Mouse (Mus musculus): Measurements from ENCODE around the gene Vars. TPM values are rescaled to one million over a fixed set of nuclear protein-coding genes. Genes with fewer than 3 reads are reported as not detected.
"Not testable (repeated sequence)": the region's sequence is repeated elsewhere in the genome, so short reads cannot be mapped to it uniquely, and the experiment has no call there.

The Vars gene
- polyA plus RNA-seq, 1 experiment: 43.7 TPM

DNA sequence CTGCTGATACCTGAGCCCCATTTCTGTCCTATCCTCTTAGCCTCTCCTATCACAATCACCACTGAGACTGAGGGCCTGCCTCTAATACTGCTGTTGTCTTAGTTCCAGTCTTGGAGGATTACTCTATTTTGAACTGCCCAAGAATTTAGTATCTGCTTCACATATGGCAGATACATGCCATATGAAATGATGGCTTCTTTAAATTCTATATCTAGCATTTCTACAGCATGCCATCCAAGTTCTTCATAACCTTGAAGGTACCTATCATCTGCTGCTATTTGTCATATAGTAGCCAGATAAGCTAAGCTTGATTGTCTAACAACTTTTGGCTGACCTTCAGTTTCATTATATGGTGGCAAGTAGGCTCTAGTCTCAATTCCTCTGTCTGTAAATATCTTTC lies 6.0 kb upstream of the Vars start:
- Histone ChIP-seq H3K4me3 (ENCODE audit: insufficient read depth, low read length) (no peak overlapping the region), H3K27ac (ENCODE audit: insufficient read depth, low read length) (no peak overlapping the region), H3K4me1 (ENCODE audit: control insufficient read depth, insufficient read depth, low read length) (no peaks in the 10 kb centered on the region)
- TF ChIP-seq CTCF (IDR thresholded peaks at IDR 0.05; ENCODE audit: extremely low read depth, insufficient read depth, low read length) (no peak), POLR2A (IDR thresholded peaks at IDR 0.05; ENCODE audit: extremely low read depth, insufficient read depth, low read length) (no peak)

DNA sequence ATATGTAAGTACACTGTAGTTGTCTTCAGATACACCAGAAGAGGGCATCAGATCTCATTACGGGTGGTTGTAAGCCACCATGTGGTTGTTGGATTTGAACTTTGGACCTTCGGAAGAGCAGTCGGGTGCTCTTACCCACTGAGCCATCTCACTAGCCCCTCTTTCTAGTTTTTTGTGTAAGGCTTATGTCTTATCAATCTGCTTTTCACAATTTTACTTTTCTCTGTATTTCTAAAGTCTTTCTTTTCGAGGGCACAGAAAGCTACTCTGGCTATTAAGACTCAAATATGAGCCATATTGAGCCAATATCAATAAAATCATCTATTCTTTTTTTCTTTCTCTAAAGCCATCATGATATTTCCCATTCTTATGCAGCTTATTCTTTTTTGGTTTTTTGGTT lies 5.6 kb upstream of the Vars start:
- H3K27ac ChIP-seq (ENCODE audit: insufficient read depth, low read length); H3K4me3 ChIP-seq (ENCODE audit: insufficient read depth, low read length); H3K4me1 ChIP-seq (ENCODE audit: control insufficient read depth, insufficient read depth, low read length): not testable (repeated sequence)

GRCm38 (mm10) chr17:34995927-34996326 lies 4.9 kb upstream of the Vars start:
- H3K27ac ChIP-seq (ENCODE audit: insufficient read depth, low read length); H3K4me1 ChIP-seq (ENCODE audit: control insufficient read depth, insufficient read depth, low read length); H3K4me3 ChIP-seq (ENCODE audit: insufficient read depth, low read length): not testable (repeated sequence)

DNA sequence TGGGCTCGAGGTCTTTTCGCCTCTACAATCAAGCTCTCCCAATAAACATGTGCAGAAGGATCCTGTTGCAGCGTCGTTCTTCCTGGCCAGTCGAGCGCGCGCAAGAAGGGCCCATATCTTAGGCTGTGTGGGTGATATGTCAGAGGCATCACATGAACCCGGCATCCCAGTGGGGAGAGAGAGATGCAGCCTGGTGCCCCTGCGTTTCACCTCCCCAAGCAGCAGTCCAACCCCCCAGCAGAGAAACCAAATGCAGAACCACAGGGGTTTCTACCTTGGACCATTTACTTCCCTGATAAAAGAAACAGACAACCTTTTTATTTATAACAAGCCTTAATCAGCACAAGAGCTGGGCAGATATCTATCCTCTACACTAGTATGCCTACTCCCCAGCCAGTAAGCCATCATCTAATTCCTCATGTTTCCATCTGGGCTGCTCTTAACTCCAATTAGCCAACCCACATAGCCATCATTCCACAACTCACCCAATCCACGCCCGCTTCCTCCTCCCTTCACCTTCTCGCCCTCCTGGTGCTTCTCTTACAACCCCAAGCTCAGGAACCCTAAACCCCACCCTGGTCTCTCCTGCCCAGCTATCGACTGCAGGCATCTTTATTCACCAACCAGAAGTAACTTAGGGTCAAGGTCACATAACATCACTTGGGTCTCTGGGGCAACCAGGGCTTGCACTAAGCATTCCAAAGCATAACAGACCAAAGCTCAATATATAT lies 4.2 kb upstream of the Vars start:
- TF ChIP-seq CTCF (IDR thresholded peaks at IDR 0.05; ENCODE audit: extremely low read depth, insufficient read depth, low read length) (no peak), POLR2A (IDR thresholded peaks at IDR 0.05; ENCODE audit: extremely low read depth, insufficient read depth, low read length) (no peak)
- no peaks in the 10 kb centered on the region for H3K4me1 ChIP-seq (ENCODE audit: control insufficient read depth, insufficient read depth, low read length)
- H3K27ac ChIP-seq (ENCODE audit: insufficient read depth, low read length): no peak overlapping the region
- no peak overlapping the region for H3K4me3 ChIP-seq (ENCODE audit: insufficient read depth, low read length)

GRCm38 (mm10) chr17:34997142-34997483 lies 3.7 kb upstream of the Vars start:
- H3K27ac ChIP-seq (ENCODE audit: insufficient read depth, low read length): no peak overlapping the region
- H3K4me1 ChIP-seq (ENCODE audit: control insufficient read depth, insufficient read depth, low read length): no peaks in the 10 kb centered on the region; the same call in 1 of the 2 replicates
- no peak overlapping the region for H3K4me3 ChIP-seq (ENCODE audit: insufficient read depth, low read length)
- TF ChIP-seq CTCF (IDR thresholded peaks at IDR 0.05; ENCODE audit: extremely low read depth, insufficient read depth, low read length) (no peak), POLR2A (IDR thresholded peaks at IDR 0.05; ENCODE audit: extremely low read depth, insufficient read depth, low read length) (no peak)

- Histone ChIP-seq H3K4me3 (ENCODE audit: insufficient read depth, low read length) (no peak overlapping the region), H3K4me1 (ENCODE audit: control insufficient read depth, insufficient read depth, low read length) (peaks cover 4% of the 10 kb centered on the region; the same call in 1 of the 2 replicates), H3K27ac (ENCODE audit: insufficient read depth, low read length) (no peak overlapping the region)
- no peak for TF ChIP-seq CTCF (IDR thresholded peaks at IDR 0.05; ENCODE audit: extremely low read depth, insufficient read depth, low read length)
- no peak for TF ChIP-seq POLR2A (IDR thresholded peaks at IDR 0.05; ENCODE audit: extremely low read depth, insufficient read depth, low read length)
These were observed 2.0 kb upstream of the Vars start for GRCm38 (mm10) chr17:34998526-34999430.

DNA sequence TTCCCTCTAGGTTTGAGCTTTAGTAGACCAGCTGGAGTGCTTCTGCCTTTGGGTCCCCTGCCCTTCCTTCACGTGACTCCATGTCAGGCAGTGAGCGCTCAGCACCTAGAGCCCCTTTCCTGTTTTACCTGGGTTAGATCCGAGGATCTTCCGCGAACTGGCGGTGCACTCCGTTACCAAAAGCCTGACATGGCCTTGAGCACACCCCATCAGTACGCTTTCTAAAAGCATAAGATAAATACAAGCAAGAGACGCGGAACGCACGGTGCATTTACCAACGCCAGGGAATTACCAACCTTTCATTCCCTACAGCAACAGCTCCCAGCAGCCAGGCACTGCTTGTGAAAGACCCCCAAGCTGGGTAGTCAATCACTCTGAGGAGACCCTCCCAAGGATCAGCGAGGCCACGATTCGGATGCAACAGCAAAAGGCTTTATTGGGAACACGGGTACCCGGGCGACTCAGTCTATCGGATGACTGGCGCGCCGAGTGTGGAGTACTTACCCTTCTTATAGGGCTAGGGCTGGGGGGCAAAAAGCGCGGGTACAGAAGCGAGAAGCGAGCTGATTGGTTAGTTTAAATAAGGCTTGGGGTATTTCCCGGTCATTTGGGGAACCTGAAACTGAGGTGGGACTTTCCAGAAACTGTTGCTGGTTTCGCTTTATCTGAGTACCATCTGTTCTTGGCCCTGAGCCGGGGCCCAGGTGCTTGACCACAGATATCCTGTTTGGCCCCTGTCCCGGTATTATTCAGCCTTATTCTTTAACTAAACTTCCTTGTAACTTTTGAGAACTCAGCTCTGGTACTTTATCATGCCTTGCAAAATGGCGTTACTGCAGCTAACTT lies 693 bp upstream of the Vars start:
- H3K4me3 ChIP-seq (ENCODE audit: insufficient read depth, low read length): peak overlapping the region; percentile 94
- not testable (repeated sequence) for H3K4me1 ChIP-seq (ENCODE audit: control insufficient read depth, insufficient read depth, low read length); H3K27ac ChIP-seq (ENCODE audit: insufficient read depth, low read length)

GRCm38 (mm10) chr17:35001452-35002152 lies 815 bp downstream of the Vars start:
- no peak for TF ChIP-seq CTCF (IDR thresholded peaks at IDR 0.05; ENCODE audit: extremely low read depth, insufficient read depth, low read length)
- no peak for TF ChIP-seq POLR2A (IDR thresholded peaks at IDR 0.05; ENCODE audit: extremely low read depth, insufficient read depth, low read length)
- H3K27ac ChIP-seq (ENCODE audit: insufficient read depth, low read length): peak overlapping the region; percentile 100
- H3K4me1 ChIP-seq (ENCODE audit: control insufficient read depth, insufficient read depth, low read length): peaks cover 4% of the 10 kb centered on the region; the same call in 1 of the 2 replicates
- H3K4me3 ChIP-seq (ENCODE audit: insufficient read depth, low read length): peak overlapping the region; percentile 94

GRCm38 (mm10) chr17:35002153-35002865 lies 1.5 kb downstream of the Vars start:
- Histone ChIP-seq H3K27ac (ENCODE audit: insufficient read depth, low read length) (no peak overlapping the region), H3K4me3 (ENCODE audit: insufficient read depth, low read length) (peak overlapping the region; percentile 94; the same call in 1 of the 2 replicates), H3K4me1 (ENCODE audit: control insufficient read depth, insufficient read depth, low read length) (peaks cover 4% of the 10 kb centered on the region; the same call in 1 of the 2 replicates)
- TF ChIP-seq POLR2A (IDR thresholded peaks at IDR 0.05; ENCODE audit: extremely low read depth, insufficient read depth, low read length) (no peak), CTCF (IDR thresholded peaks at IDR 0.05; ENCODE audit: extremely low read depth, insufficient read depth, low read length) (no peak)

All from cortical plate, adult 2 months (tissue).